9 mouse cellular contexts compared by ENCODE assay signal in the genomic region with DNA sequence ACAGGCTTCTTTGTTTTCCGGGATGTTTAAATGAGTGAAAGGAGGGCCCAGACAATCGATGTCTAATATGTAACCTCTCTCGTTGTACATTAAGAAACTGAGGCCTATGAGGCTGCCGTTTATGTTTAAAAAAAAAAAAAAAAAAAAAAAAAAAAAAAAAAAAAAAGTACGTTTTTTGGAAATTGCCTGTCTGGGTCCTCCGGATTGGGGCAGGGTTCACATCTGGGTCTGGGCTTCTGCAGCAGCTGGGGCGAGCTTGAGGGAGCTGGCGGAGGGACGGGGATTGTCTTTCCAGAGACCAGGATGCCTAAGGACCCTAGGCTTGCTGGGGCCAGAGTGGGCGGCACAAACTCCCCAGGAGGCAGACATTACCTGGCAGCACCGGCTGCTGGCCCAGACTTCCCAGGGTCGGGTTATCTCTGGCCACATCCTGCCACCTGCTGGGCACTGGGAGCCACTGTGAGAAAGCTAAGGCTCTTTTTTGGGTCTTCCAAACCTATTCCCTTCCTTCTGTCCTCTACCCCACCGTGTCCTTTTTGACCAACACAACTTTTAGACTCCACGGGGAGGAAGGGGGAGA. TPM values are rescaled to one million over a fixed set of nuclear protein-coding genes. Genes with fewer than 3 reads are reported as not detected.
DNase-seq lines count a peak whose midpoint lies in the region; ATAC-seq and TF ChIP-seq lines count a peak whose summit lies in the region.
"Had no signal": no experiment of that assay in that cellular context is flagged by ENCODE, and none has a peak within 500 bp of the region (broad histone marks: within the 10 kb centered on the region; RNA-seq: fewer than 3 reads in every experiment).

No protein-coding gene starts in this region.

- H3K27me3 ChIP-seq in CH12.LX (replicated peaks) = peaks cover 82% of the 10 kb centered on the region
- no peaks in the 10 kb centered on the region for H3K27me3 ChIP-seq in forebrain, postnatal 0 days (ENCODE audit: insufficient read depth, low read length)
- peaks cover 26% of the 10 kb centered on the region; the same call in 1 of the 2 replicates for H3K27me3 ChIP-seq in intestine, embryonic 14.5 days (replicated peaks; ENCODE audit: control insufficient read depth, insufficient read depth, low read length)
- H3K27me3 ChIP-seq in stomach, embryonic 16.5 days (ENCODE audit: control insufficient read depth, insufficient read depth, low read length) = peaks cover 19% of the 10 kb centered on the region

- dilution Hi-C loops in CH12.LX (cut with MboI; ENCODE audit: extremely low pct_ligation_motif_present, extremely low pct_unique_long_range_greater_than_20kb, low sequenced_read_pairs) = no loop called here

- in situ Hi-C loops in CH12.LX (cut with MboI; ENCODE audit: low pct_ligation_motif_present, low pct_unique_long_range_greater_than_20kb, low sequenced_read_pairs) = loop anchor here (10.0 kb wide), 1 partner anchor 423 kb away; no protein-coding TSS in a partner anchor

- H3K27ac ChIP-seq in CH12.LX (ENCODE audit: insufficient read depth, low read depth) = no peak overlapping the region
- H3K27ac ChIP-seq in forebrain, postnatal 0 days (ENCODE audit: low read depth, low read length) = peak overlapping the region; percentile 82; the same call in 1 of the 2 replicates
- H3K27ac ChIP-seq in intestine, embryonic 14.5 days (ENCODE audit: low read depth) = no peak overlapping the region
- no peak overlapping the region for H3K27ac ChIP-seq in stomach, embryonic 16.5 days (ENCODE audit: low read length)

- H3K79me2 ChIP-seq in CH12.LX (replicated peaks; ENCODE audit: control insufficient read depth, extremely low read depth, insufficient read depth, poor library complexity, severe bottlenecking) = no peaks in the 10 kb centered on the region

- TF ChIP-seq EP300 in CH12.LX (IDR thresholded peaks at IDR 0.05; ENCODE audit: low read length) = no peak

- H3K4me2 ChIP-seq in CH12.LX (ENCODE audit: insufficient read depth, low read depth, poor library complexity, severe bottlenecking) = no peak overlapping the region
- peak overlapping the region; percentile 73 for H3K4me2 ChIP-seq in forebrain, postnatal 0 days (ENCODE audit: low read depth)
- H3K4me2 ChIP-seq in intestine, embryonic 14.5 days (ENCODE audit: low read length) = peak overlapping the region; percentile 68
- peak overlapping the region; percentile 76 for H3K4me2 ChIP-seq in stomach, embryonic 16.5 days (ENCODE audit: low read depth, low read length)

- 3% methylated on average over 14 of the region's 14 CpGs for WGBS in forebrain, postnatal 0 days
- WGBS in intestine, embryonic 14.5 days = 1% methylated on average over 14 of the region's 14 CpGs
- under 1% methylated on average over 13 of the region's 14 CpGs for WGBS in stomach, embryonic 16.5 days

- no peak overlapping the region for H3K4me3 ChIP-seq in CH12.LX (replicated peaks in 1 of 3; ENCODE audit: low read depth in 2 of 3, low read length in 2 of 3, poor library complexity in 1 of 3)
- H3K4me3 ChIP-seq in forebrain, postnatal 0 days (ENCODE audit: low read depth, low read length) = peak overlapping the region; percentile 61
- H3K4me3 ChIP-seq in intestine, embryonic 14.5 days (ENCODE audit: low read depth, low read length) = peak overlapping the region; percentile 32
- peak overlapping the region; percentile 44 for H3K4me3 ChIP-seq in stomach, embryonic 16.5 days (replicated peaks; ENCODE audit: low read length)

- H3K9ac ChIP-seq in CH12.LX (ENCODE audit: insufficient read depth, low read depth) = no peak overlapping the region
- peak overlapping the region; percentile 63 for H3K9ac ChIP-seq in forebrain, postnatal 0 days
- peak overlapping the region; percentile 11; the same call in 1 of the 2 replicates for H3K9ac ChIP-seq in intestine, embryonic 14.5 days (ENCODE audit: low read length)
- H3K9ac ChIP-seq in stomach, embryonic 16.5 days (ENCODE audit: low read length) = peak overlapping the region; percentile 49

- peak; percentile 7 for DNase-seq in CH12.LX (ENCODE audit: extremely low read depth)
- DNase-seq in adrenal gland, postnatal 14 days = peak; percentile 59
- DNase-seq in forebrain, postnatal 0 days = peak; percentile 83
- peak; percentile 78 for DNase-seq in intestine, embryonic 14.5 days (ENCODE audit: low spot score)
- peak; percentile 51 to 67 for DNase-seq in left cerebral cortex, postnatal 14 days (ENCODE audit: low spot score in 2 of 2)
- DNase-seq in mesoderm, embryonic 11.5 days (ENCODE audit: low read depth, low spot score) = peak; percentile 56

- no peaks in the 10 kb centered on the region for H3K36me3 ChIP-seq in CH12.LX (replicated peaks in 1 of 2; ENCODE audit: control insufficient read depth in 1 of 2, insufficient read depth in 1 of 2, low read length in 1 of 2)
- H3K36me3 ChIP-seq in forebrain, postnatal 0 days (ENCODE audit: insufficient read depth) = no peaks in the 10 kb centered on the region
- no peaks in the 10 kb centered on the region for H3K36me3 ChIP-seq in intestine, embryonic 14.5 days (ENCODE audit: control insufficient read depth, insufficient read depth, low read length)
- no peaks in the 10 kb centered on the region for H3K36me3 ChIP-seq in stomach, embryonic 16.5 days (ENCODE audit: control insufficient read depth, insufficient read depth, low read length)

- TF ChIP-seq POLR2A in CH12.LX (IDR thresholded peaks at IDR 0.05; ENCODE audit: low read depth, low read length) = no peak

- peak; percentile 42 for TF ChIP-seq RAD21 in CH12.LX (IDR thresholded peaks at IDR 0.05; ENCODE audit: low read depth, low read length)

- peaks cover 3% of the 10 kb centered on the region for H3K9me3 ChIP-seq in CH12.LX (replicated peaks; ENCODE audit: low read length)
- no peaks in the 10 kb centered on the region for H3K9me3 ChIP-seq in forebrain, postnatal 0 days (ENCODE audit: low read length)
- H3K9me3 ChIP-seq in intestine, embryonic 14.5 days (ENCODE audit: control insufficient read depth, low read length) = no peaks in the 10 kb centered on the region
- H3K9me3 ChIP-seq in stomach, embryonic 16.5 days (replicated peaks; ENCODE audit: control insufficient read depth, low read length) = no peaks in the 10 kb centered on the region

- intact Hi-C loops in left cerebral cortex, postnatal 14 days (cut with DNase I) = loop anchor here (1.0 kb wide), 1 partner anchor 419 kb away; no protein-coding TSS in a partner anchor

- H3K4me1 ChIP-seq in CH12.LX (ENCODE audit: control insufficient read depth in 1 of 2, insufficient read depth in 2 of 2) = peaks cover 0 to 4% of the 10 kb centered on the region in 2 experiments; a peak in 1 of 4 replicates
- H3K4me1 ChIP-seq in forebrain, postnatal 0 days (ENCODE audit: insufficient read depth) = 0 out of 2 replicates have a peak, but pooled peaks cover 5% of the 10 kb centered on the region
- no peaks in the 10 kb centered on the region; the same call in none of the 2 replicates for H3K4me1 ChIP-seq in intestine, embryonic 14.5 days (replicated peaks; ENCODE audit: control insufficient read depth, insufficient read depth, low read length)
- peaks cover 12% of the 10 kb centered on the region for H3K4me1 ChIP-seq in stomach, embryonic 16.5 days (ENCODE audit: control insufficient read depth, insufficient read depth, low read length)

- peak in 1 of 2 experiments; percentile 42; a peak in 2 of 4 replicates for TF ChIP-seq CTCF in CH12.LX (conservative IDR thresholded peaks at IDR 0.05 in 1 of 2, IDR thresholded peaks at IDR 0.05 in 1 of 2; ENCODE audit: low read depth in 2 of 2, low read length in 2 of 2)
- TF ChIP-seq CTCF in forebrain, postnatal 0 days (IDR thresholded peaks at IDR 0.05; ENCODE audit: low read depth) = peak; percentile 81

- ATAC-seq in forebrain, postnatal 0 days = peak; percentile 50
- ATAC-seq in intestine, embryonic 14.5 days (replicated peaks; ENCODE audit: low FRiP score, low TSS enrichment, low read depth) = 0 out of 2 replicates have a peak, but pooled peaks have one; percentile 28
- ATAC-seq in stomach, embryonic 16.5 days (ENCODE audit: insufficient read depth, low FRiP score) = peak; percentile 48; the same call in 1 of the 2 replicates
- ATAC-seq in monocyte, adult 5-6 weeks (replicated peaks; ENCODE audit: insufficient number of reproducible peaks, low FRiP score, low TSS enrichment, poor library complexity, severe bottlenecking) = no peak

TF ChIP-seq in CH12.LX, 34 proteins besides CTCF, POLR2A, EP300 and RAD21 (continues in another document):
- TF ChIP-seq ZMIZ1 (IDR thresholded peaks at IDR 0.05; ENCODE audit: low read depth, low read length) (no peak), MAZ (IDR thresholded peaks at IDR 0.05; ENCODE audit: low read depth, low read length) (no peak), MAX (IDR thresholded peaks at IDR 0.05; ENCODE audit: low read length) (no peak), NRF1 (IDR thresholded peaks at IDR 0.05; ENCODE audit: low read depth, low read length) (no peak), E2F4 (IDR thresholded peaks at IDR 0.05; ENCODE audit: insufficient replicate concordance, low read depth, low read length) (no peak), HCFC1 (IDR thresholded peaks at IDR 0.05; ENCODE audit: low read depth, low read length) (no peak), ELF1 (IDR thresholded peaks at IDR 0.05; ENCODE audit: low read depth, low read length) (no peak), NELFE (IDR thresholded peaks at IDR 0.05; ENCODE audit: low read depth, low read length) (no peak), PAX5 (IDR thresholded peaks at IDR 0.05; ENCODE audit: low read length) (no peak)

RNA-seq across cellular contexts. Expression of a gene that starts 0.5 kb away (rescaled TPM):
- total RNA-seq in CH12.LX (2012; rRNA removed) = not detected in 2 replicates
- total RNA-seq in CH12.LX (2014; rRNA removed) = not detected in 2 replicates
- not detected in 2 replicates for polyA plus RNA-seq in CH12.LX (2012; ENCODE audit: insufficient read length, low read depth)
- total RNA-seq in adrenal gland, postnatal 14 days (2021) = 0.11 and 0.26 TPM in 2 replicates
- 17.5 and 18.9 TPM in 2 replicates for total RNA-seq in forebrain, postnatal 0 days (2014; rRNA removed)
- polyA plus RNA-seq in forebrain, postnatal 0 days (2015; fragmentation: Nextera tagmentation; extraction: Ambion mirVana) = 22.8 and 23.3 TPM in 2 replicates
- 0.19 and 0.51 TPM in 2 replicates for polyA plus RNA-seq in intestine, embryonic 14.5 days (2014; fragmentation: Nextera tagmentation; extraction: Ambion mirVana)
- 1 to 10 TPM; 2.5 to 3.7 TPM for total RNA-seq in left cerebral cortex, postnatal 14 days (2021)
- polyA plus RNA-seq in stomach, embryonic 16.5 days (2015; fragmentation: Nextera tagmentation; extraction: Ambion mirVana) = 0.48 and 0.56 TPM in 2 replicates
- not detected in 3 replicates for total RNA-seq in monocyte, adult 5-6 weeks (2017)
- total RNA-seq: common myeloid progenitor, adult 5-6 weeks had no signal

RNA-seq across cellular contexts. Expression of a gene that starts 17.8 kb away (rescaled TPM):
- total RNA-seq in CH12.LX (2012; rRNA removed) = not detected in 2 replicates
- not detected in 2 replicates for total RNA-seq in CH12.LX (2014; rRNA removed)
- polyA plus RNA-seq in CH12.LX (2012; ENCODE audit: insufficient read length, low read depth) = not detected in 2 replicates
- total RNA-seq in adrenal gland, postnatal 14 days (2021) = 2.1 and 3.6 TPM in 2 replicates
- 0.38 TPM in 1 of 2 replicates, not detected in the other for total RNA-seq in forebrain, postnatal 0 days (2014; rRNA removed)
- polyA plus RNA-seq in forebrain, postnatal 0 days (2015; fragmentation: Nextera tagmentation; extraction: Ambion mirVana) = 0.22 and 0.59 TPM in 2 replicates
- polyA plus RNA-seq in intestine, embryonic 14.5 days (2014; fragmentation: Nextera tagmentation; extraction: Ambion mirVana) = 0.94 and 1.1 TPM in 2 replicates
- total RNA-seq in left cerebral cortex, postnatal 14 days (2021) = under 1 TPM in 1 of 2 experiments, not detected in 1; 0.37 TPM
- polyA plus RNA-seq in stomach, embryonic 16.5 days (2015; fragmentation: Nextera tagmentation; extraction: Ambion mirVana) = 0.50 TPM in 1 of 2 replicates, not detected in the other
- not detected in 3 replicates for total RNA-seq in monocyte, adult 5-6 weeks (2017)
- total RNA-seq: common myeloid progenitor, adult 5-6 weeks had no signal

Comparison
In these comparisons a context has a peak if more than half of its experiments do, and no peak if none do; other contexts are left out.
1. DNase-seq: peak in every context shown above with its lines; median percentile 83 in forebrain, postnatal 0 days; 78 in intestine, embryonic 14.5 days; 59 in adrenal gland, postnatal 14 days; 59 in left cerebral cortex, postnatal 14 days; 56 in mesoderm, embryonic 11.5 days; 7 in CH12.LX.
2. H3K4me3 ChIP-seq: peak in forebrain, postnatal 0 days (single experiment), intestine, embryonic 14.5 days (single experiment) and stomach, embryonic 16.5 days (single experiment); none in CH12.LX (0 of 3).